Mouse (Mus musculus) spleen, embryonic (tissue): ENCODE results near the gene Schip1.

Source experiments
- CTCF ChIA-PET: fragments of 350-600 bp; sonication (Branson Sonifier 250); formaldehyde crosslinking; loops from one replicate; lab custom pipeline; 2022; lab: Charles Lee

Schip1 gene

GRCm38 (mm10) chr3:68126284-68126856 lies 61.8 kb downstream of the Schip1 start:
- CTCF ChIA-PET: no interaction called here

DNA sequence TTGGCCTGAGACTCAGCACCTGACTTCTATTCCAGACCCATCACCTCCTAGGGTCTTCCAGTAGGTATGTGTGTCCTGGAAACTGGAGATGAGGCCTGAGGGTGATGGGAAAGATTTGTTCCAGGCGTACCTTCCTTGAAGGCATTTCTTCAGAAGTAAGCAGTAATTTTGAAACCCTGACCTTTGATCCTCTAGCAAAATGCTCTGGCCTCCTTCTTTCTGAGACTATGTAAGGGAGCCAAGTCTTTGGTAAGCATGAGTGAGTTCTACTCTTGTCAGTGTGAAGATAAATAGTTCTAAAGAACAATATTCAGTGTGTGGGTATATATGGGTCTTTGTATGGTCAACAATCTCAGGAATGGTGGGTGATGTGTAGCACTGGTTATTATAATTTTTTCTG lies 65.8 kb downstream of the Schip1 start:
- CTCF ChIA-PET: no interaction called here

DNA sequence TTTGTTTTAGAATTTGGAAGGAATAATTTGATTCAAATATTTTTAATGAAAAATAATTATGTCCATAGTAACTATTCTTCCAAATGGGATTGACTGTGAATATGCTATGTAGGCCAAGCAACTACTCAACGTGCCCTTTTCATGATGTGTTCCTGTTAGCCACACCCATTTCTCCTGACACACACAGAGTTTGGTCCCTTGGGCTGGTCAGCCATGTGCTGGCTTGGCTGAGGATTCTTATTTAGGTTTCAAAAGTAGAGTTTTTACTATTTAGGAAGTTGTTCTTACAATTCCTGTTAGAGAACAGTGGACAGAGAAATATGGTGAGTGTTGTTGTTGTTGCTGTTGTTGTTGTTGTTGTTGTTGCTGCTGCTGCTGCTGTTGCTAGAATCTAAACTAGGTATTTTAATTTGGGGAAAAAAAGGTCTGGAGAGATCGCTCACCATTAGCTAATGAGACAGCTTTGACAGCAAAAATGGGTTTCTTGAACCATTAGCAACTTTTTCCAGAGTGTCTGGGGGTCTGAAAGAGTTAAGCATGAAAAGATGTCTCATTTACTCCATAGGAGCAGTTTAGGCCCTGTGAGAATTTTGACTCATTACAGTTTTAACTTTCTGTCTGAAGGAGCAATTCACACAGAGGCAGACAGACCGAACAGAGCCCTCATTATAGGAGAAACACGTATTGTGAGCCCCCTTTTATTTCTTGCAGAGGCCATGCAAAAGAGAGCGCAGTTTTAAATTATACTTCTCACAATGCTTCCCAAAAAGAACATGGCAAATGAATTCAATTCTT lies 74.4 kb downstream of the Schip1 start:
- CTCF ChIA-PET: interaction anchor here (0.7 kb wide), 1 partner anchor 345 kb away, joined by 3 read pairs; no protein-coding TSS in a partner anchor

GRCm38 (mm10) chr3:68150688-68151087 lies 86.1 kb downstream of the Schip1 start:
- CTCF ChIA-PET: no interaction called here

GRCm38 (mm10) chr3:68160175-68160574 lies 95.6 kb downstream of the Schip1 start:
- CTCF ChIA-PET: no interaction called here

DNA sequence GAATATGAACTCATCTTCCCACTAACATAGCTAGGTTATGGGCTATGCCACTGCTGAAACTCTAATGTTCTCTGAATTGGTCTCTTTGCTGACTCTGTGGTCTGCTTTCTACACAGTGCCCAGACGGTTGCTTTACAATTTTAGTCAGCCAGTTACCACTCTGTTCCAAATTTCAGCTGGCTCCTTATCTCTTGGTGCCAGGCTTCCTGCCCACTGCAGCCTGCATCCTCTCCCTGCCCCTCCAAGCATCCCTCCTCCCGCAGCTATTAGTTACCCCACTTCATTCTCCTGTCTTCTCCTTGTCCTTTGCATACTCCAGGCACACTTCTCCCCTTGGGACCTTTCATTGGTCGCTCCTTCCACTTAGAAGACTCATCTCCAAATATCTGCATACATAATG lies 96.2 kb downstream of the Schip1 start:
- CTCF ChIA-PET: no interaction called here

DNA sequence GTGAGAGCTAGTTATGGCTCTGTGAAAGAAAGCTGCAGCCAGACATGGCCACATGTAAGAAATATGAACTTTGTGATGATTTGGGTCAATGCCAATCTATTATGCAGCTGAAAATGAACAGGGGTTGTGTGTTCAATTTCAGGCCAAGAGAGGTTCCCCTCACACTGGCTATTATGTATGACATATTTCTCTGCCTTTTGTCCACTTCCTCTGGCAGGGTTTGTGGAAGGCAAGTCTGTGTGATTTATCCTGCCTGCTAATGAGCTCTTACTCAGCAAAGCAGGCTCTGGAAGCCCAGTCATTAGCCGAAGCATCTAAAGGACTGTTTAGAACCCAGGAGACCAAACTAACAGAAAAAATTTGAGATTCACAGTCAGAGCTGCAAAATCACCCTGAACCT lies 113.6 kb downstream of the Schip1 start:
- CTCF ChIA-PET: no interaction called here

DNA sequence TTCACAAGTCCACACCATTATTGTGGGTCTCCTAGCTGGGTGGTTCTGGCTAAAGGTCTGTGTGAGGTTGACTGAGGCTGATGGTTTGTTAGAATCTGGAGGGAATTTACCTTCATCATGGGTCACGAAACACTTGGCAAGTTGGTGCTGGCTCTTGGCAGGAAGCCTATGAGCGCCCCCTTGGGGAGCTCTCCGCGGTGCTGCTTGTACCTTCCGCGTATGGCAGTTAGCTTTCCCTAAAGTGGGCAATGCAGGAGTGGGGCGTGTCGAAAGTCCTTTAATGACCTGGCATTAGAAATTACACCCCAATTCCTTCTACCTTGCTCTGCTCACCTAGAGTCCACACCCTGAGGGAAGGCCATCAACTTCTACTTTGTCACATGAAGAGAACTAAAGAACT lies 122.9 kb downstream of the Schip1 start:
- CTCF ChIA-PET: no interaction called here

DNA sequence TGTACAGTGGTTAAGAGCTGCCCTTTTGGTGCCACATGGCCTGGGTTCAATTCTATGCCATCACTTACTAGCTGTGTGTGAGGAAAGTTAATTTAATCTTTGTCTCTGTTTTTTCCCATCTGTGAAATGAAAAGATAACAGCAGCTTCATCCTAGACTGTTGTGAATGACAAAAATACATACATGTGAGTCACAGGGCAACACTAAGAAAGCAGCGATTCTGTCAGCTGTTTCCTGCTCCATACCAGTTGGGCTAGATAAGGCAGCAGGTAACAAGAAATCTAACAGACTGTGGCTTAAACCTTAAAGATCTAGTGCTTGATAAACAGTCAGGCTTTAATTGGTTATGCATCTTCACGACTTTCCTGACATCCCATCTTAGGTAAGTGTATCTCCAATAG lies 124.5 kb downstream of the Schip1 start:
- CTCF ChIA-PET: no interaction called here

DNA sequence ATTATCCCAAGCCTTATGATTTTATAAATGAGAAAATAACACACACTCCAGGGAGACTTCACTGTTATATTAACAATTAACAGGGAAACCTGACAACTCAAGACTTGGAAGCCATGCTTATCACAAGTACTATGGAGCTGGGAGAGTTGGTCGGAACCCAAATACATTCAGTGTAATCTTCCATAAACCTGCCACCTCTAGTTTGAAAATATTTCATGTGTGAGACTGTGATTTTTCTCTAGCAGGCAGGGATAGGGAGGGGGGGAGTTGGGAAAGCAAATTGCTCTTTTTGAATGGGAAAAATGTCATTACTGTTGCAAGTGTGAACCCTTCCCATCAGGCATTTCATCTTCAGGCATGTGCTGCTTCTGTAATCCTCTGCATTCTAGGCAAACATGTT lies 132.3 kb downstream of the Schip1 start:
- CTCF ChIA-PET: no interaction called here

- CTCF ChIA-PET: no interaction called here
Measured at GRCm38 (mm10) chr3:68201214-68201613, 136.6 kb downstream of the Schip1 start.

DNA sequence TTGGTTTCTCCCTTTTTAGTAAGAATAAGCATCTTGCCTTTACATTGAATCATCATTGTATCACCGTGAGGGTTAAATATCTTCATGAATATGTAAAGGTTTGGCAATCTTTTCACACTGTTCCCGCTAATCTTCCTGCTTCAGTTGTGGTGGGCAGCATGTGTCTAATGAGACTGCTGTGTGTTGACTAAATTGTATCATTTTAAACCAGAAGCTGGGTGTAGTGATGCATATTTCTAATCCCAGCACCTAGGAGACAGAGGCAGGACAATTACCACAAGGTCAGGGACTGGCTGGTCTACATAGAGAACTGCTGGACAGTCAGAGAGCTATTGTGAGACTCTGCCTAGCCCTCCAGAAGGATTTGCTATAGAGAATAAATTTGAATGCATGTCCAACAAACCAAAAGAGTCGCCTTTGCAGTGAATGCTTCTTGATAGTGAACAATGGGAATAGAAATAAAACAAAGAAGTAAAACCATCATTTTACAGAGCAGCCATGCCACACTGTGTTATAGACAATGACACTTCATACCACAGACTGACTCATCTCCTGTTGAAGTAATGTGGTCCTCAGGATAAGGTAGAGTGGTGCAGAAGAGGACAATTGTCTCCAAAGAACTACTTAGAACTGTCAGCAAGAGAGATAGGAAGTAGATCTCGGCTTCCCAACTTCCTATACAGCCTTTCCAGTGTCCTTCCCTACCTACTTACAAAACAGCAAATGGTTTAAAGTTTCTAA lies 137.7 kb downstream of the Schip1 start:
- CTCF ChIA-PET: no interaction called here

GRCm38 (mm10) chr3:68203934-68204467 lies 139.4 kb downstream of the Schip1 start:
- CTCF ChIA-PET: no interaction called here

GRCm38 (mm10) chr3:68210422-68210821 lies 145.8 kb downstream of the Schip1 start:
- CTCF ChIA-PET: no interaction called here

DNA sequence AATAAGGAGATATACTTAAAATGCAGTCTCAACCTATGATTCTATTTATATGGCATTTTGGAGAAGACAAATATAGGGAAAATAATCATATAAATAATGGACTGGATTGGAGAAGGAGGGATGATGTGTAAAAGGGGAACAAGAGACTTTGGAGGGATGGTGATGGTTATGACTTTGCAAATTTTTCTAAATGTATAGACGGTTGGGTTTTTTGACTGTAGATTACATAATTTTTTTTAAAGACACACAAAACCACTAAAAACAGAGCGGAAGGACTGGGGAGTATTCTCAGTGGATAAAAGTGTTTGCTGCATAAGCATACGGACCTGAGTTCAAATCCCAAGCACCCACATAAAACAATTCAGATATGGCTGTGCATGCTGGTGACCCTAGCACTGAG lies 156.8 kb downstream of the Schip1 start:
- CTCF ChIA-PET: no interaction called here

DNA sequence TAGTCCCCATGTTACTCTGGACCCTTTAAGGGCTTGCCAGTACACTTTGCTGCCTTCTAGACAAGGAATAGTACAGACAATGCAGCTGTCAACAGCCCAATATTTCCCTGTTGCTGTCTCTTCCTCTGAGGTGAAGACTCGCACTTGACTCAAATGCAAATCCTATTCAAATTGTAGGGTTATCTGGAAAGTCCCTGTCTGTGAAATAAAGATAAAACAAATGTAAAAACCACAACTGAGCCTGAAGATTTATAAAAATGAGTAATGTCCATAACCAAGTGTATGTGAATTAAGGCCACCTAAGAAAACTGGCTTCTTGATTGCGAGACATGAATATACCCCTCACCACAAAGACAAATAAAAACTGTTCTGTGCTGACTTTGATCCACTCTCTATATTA lies 175.3 kb downstream of the Schip1 start:
- CTCF ChIA-PET: no interaction called here

- CTCF ChIA-PET: no interaction called here
Measured at GRCm38 (mm10) chr3:68243239-68243638, 178.6 kb downstream of the Schip1 start.

- CTCF ChIA-PET: no interaction called here
Measured at GRCm38 (mm10) chr3:68246154-68246553, 181.6 kb downstream of the Schip1 start.

GRCm38 (mm10) chr3:68250589-68250988 lies 186.0 kb downstream of the Schip1 start:
- CTCF ChIA-PET: no interaction called here

DNA sequence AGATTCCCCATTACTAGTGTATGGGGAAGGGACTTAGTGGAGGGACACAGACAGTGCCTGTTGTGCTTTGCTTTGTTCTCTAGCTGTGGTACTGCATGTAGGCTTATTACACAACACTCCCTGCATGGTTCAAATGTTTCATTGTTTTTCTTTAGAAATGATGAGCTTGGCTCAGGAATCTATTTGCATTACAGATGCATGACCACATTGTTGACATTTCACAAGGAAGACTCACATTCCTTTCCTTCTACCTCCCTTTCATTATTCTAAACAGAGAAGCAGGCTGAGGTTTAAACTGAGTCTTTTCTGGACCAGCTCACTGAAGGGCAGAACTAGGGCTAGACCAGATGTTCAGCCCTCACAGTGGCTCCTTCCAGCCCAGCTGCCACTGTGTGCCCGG lies 187.7 kb downstream of the Schip1 start:
- CTCF ChIA-PET: no interaction called here

DNA sequence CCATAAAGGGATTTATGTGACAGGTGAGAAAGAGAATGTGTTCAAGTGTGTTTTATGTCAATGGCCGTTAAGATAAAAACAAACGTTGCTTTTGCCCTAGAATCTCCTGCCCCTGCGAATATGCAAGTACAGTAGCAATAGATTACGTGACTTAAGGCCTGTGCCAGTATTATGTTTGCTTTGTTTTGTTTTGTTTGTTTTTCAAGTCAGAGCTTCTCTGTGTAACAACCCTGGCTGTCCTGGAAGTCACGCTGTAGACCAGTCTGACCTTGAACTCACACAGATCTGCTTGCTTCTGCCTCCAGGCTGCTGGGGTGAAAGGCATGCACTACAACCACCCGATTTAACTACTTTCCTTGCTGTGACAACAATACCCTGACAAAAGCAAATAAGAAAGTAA lies 197.7 kb downstream of the Schip1 start:
- CTCF ChIA-PET: no interaction called here

GRCm38 (mm10) chr3:68267905-68268304 lies 203.3 kb downstream of the Schip1 start:
- CTCF ChIA-PET: no interaction called here

- CTCF ChIA-PET: no interaction called here
Measured at GRCm38 (mm10) chr3:68269251-68269650, 204.6 kb downstream of the Schip1 start.
